ENCODE assay signal across 13 mouse cellular contexts in the genomic region with DNA sequence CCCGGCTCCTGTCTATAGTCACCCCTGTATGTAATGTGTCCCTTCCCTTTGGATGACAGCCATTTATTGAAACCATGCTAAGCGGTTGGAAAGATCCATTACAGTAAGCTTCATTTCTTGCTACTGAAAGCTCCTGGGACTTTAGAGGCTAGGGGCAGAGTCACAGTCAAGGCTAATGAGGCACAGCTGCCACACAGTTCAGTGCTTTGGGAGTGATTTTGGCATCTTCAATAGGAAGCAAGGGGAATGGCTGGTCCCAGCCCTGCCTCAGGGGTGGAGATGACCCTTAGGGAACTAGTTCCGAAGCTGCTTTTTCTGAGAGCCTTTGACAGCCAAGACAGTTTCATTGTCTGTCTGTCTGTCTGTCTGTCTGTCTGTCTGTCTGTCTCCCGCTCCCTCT.
DNase-seq lines count a peak whose midpoint lies in the region; ATAC-seq lines count a peak whose summit lies in the region.
"Had no signal": no experiment of that assay in that cellular context is flagged by ENCODE, and none has a peak within 500 bp of the region (broad histone marks: within the 10 kb centered on the region; RNA-seq: fewer than 3 reads in every experiment).

No protein-coding gene starts in this region.

- H3K27me3 ChIP-seq in neural tube, embryonic 11.5 days (ENCODE audit: control insufficient read depth, insufficient read depth, low read length), result no peaks in the 10 kb centered on the region

- H3K4me3 ChIP-seq in neural tube, embryonic 11.5 days (ENCODE audit: low read depth, low read length), result no peak overlapping the region

- H3K4me2 ChIP-seq in neural tube, embryonic 11.5 days (ENCODE audit: low read depth), result no peak overlapping the region
- H3K4me2 ChIP-seq: liver, embryonic 11.5 days had no signal

- no peak overlapping the region for H3K9ac ChIP-seq in neural tube, embryonic 11.5 days (ENCODE audit: low read length)

- 82% methylated on average over 4 of the region's 4 CpGs for WGBS in neural tube, embryonic 11.5 days

- peak; percentile 39 for DNase-seq in kidney, postnatal 14 days
- DNase-seq in kidney, adult 8-10 months, result no peak
- DNase-seq in neural tube, embryonic 11.5 days (ENCODE audit: low spot score), result peak; percentile 49
- DNase-seq in neural tube, embryonic 10.5 days (ENCODE audit: extremely low spot score, low spot score), result no peak
- peak; percentile 30 for DNase-seq in forelimb bud, embryonic 11.5 days (ENCODE audit: low read depth, low spot score)
- DNase-seq in adrenal gland, adult 2 months, result no peak
- no peak for DNase-seq in frontal cortex, adult 2 months (ENCODE audit: extremely low spot score in 1 of 2, low spot score in 1 of 2)
- DNase-seq: cerebellum, adult 11-12 months; thymus, adult 2 months had no signal

- no peaks in the 10 kb centered on the region for H3K4me1 ChIP-seq in neural tube, embryonic 11.5 days (ENCODE audit: control insufficient read depth, insufficient read depth, low read length)

- H3K9me3 ChIP-seq in neural tube, embryonic 11.5 days (ENCODE audit: control insufficient read depth, low read length), result no peaks in the 10 kb centered on the region

- ATAC-seq in neural tube, embryonic 11.5 days (ENCODE audit: insufficient read depth, low FRiP score, low TSS enrichment), result no peak
- ATAC-seq: CD4-positive, CD25-positive, alpha-beta regulatory T cell, adult 4 months; intestine, postnatal 0 days had no signal

- H3K27ac ChIP-seq in neural tube, embryonic 11.5 days (ENCODE audit: low read depth, low read length), result no peak overlapping the region
- H3K27ac ChIP-seq: macrophage had no signal

- H3K36me3 ChIP-seq in neural tube, embryonic 11.5 days (ENCODE audit: control insufficient read depth, insufficient read depth, low read length), result no peaks in the 10 kb centered on the region

Comparison
In these comparisons a context has a peak if more than half of its experiments do, and no peak if none do; other contexts are left out.
1. DNase-seq: peak in kidney, postnatal 14 days (single experiment), neural tube, embryonic 11.5 days (single experiment) and forelimb bud, embryonic 11.5 days (single experiment); none in kidney, adult 8-10 months (0 of 2), neural tube, embryonic 10.5 days (single experiment), adrenal gland, adult 2 months (single experiment) and frontal cortex, adult 2 months (0 of 2).